Mouse (Mus musculus) ES-Bruce4 (cell line): ENCODE results near the gene Aqp7. TPM values are rescaled to one million over a fixed set of nuclear protein-coding genes. Genes with fewer than 3 reads are reported as not detected.

Experiments used
- H3K27ac ChIP-seq: 2 replicates; pipeline ENCODE4 v1.5.1; 2012; ENCODE audit warnings: low read length, inconsistent platforms; ENCODE audit not compliant: insufficient read depth
- H3K27me3 ChIP-seq: 2 replicates; pipeline ENCODE4 v1.6.1; 2012; ENCODE audit warnings: mild to moderate bottlenecking, low read length, inconsistent platforms; ENCODE audit not compliant: control insufficient read depth, poor library complexity, insufficient read depth, severe bottlenecking
- H3K36me3 ChIP-seq: 2 replicates; pipeline ENCODE4 v1.6.1; 2012; ENCODE audit warnings: inconsistent platforms, mild to moderate bottlenecking, low read length, moderate library complexity; ENCODE audit not compliant: control insufficient read depth, poor library complexity, insufficient read depth, severe bottlenecking
- H3K4me1 ChIP-seq: one replicate; pipeline ENCODE4 v1.8.1; 2011; ENCODE audit warnings: low read length; ENCODE audit not compliant: control insufficient read depth, insufficient read depth
- H3K4me3 ChIP-seq: 2 replicates; pipeline ENCODE4 v1.5.1; 2011; ENCODE audit warnings: low read depth, mild to moderate bottlenecking, low read length
- H3K9ac ChIP-seq: 2 replicates; pipeline ENCODE4 v1.6.1; 2012; ENCODE audit warnings: low read depth, mild to moderate bottlenecking, inconsistent platforms; ENCODE audit not compliant: poor library complexity, severe bottlenecking
- H3K9me3 ChIP-seq: replicated peaks from 2 replicates; pipeline ENCODE4 v1.6.1; 2012; ENCODE audit warnings: mild to moderate bottlenecking, low read length, inconsistent platforms; ENCODE audit not compliant: control insufficient read depth, poor library complexity, insufficient read depth, severe bottlenecking
- CTCF ChIP-seq: IDR thresholded peaks from one replicate; pipeline ENCODE4 v1.8.1; 2011; ENCODE audit warnings: low read depth, low read length
- EP300 ChIP-seq: IDR thresholded peaks from 2 replicates; pipeline ENCODE4 v1.6.1; 2011; ENCODE audit warnings: low read depth, low read length; ENCODE audit not compliant: insufficient read depth
- POLR2A ChIP-seq: IDR thresholded peaks from one replicate; pipeline ENCODE4 v1.8.1; 2011; ENCODE audit warnings: low read length; ENCODE audit not compliant: insufficient read depth
- polyA plus RNA-seq: library from polyadenylated mRNA; stranded (reverse); fragments of >200 nt; gene quantifications from 2 replicates; pipeline ENCODE4 v1.2.4, GENCODE M21; 2011; ENCODE audit warnings: low read depth; ENCODE audit not compliant: missing spikeins, insufficient read depth, insufficient read length

Gene Aqp7
- polyA plus RNA-seq: not detected in 2 replicates

- H3K9ac ChIP-seq: no peak within 1 kb of the TSS
Observed at GRCm38 (mm10) chr4:41047524-41048271, at the start of gene Aqp7. Gene Aqp7 (minus strand): TSS chr4:41048139.

GRCm38 (mm10) chr4:41097381-41097780 is 49.4 kb upstream of the Aqp7 start:
- H3K9me3 ChIP-seq: no peaks in the 10 kb centered on the region
- H3K27me3 ChIP-seq: no peaks in the 10 kb centered on the region
- no peak for TF ChIP-seq POLR2A
- TF ChIP-seq CTCF: no peak
- TF ChIP-seq EP300: no peak
- H3K4me3 ChIP-seq: peak overlapping the region; percentile 51
- no peaks in the 10 kb centered on the region for H3K36me3 ChIP-seq
- peaks cover 5% of the 10 kb centered on the region for H3K4me1 ChIP-seq
- no peak overlapping the region for H3K27ac ChIP-seq
- H3K9ac ChIP-seq: peak overlapping the region; percentile 25

More at GRCm38 (mm10) chr4:41047524-41048271, at the start of gene Aqp7:
- no peaks in the 10 kb centered on the region for H3K4me1 ChIP-seq
- no peaks in the 10 kb centered on the region for H3K9me3 ChIP-seq
- TF ChIP-seq CTCF: no peak
- TF ChIP-seq POLR2A: no peak
- no peak for TF ChIP-seq EP300
- H3K27ac ChIP-seq: no peak within 1 kb of the TSS; the same call in 1 of the 2 replicates
- no peaks in the 10 kb centered on the region for H3K27me3 ChIP-seq
- H3K36me3 ChIP-seq: no peaks in the 10 kb centered on the region
- H3K4me3 ChIP-seq: no peak within 1 kb of the TSS

DNA sequence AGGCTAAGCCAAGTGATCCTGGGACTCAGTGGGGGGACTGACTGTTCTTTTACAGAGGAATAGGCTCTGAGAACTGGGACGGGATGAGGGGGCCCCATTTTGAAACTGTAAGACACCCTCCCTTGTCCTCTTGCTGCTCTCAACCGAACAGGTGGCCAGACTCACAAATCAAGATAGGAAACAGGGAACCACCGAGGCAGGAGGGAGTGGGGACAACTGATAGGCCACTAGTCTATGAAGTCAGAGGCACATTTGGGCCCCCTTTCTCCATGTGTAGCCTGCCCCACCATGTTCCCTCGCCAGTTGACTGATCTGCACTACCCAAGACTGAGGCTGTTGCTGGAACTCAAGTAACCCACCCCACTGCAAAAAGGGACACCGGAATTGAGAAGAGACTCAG is 48.9 kb upstream of the Aqp7 start:
- Histone ChIP-seq H3K9me3 (no peaks in the 10 kb centered on the region), H3K36me3 (no peaks in the 10 kb centered on the region), H3K27me3 (no peaks in the 10 kb centered on the region), H3K27ac (no peak overlapping the region), H3K4me1 (peaks cover 3% of the 10 kb centered on the region), H3K9ac (peak overlapping the region; percentile 25; the same call in 1 of the 2 replicates), H3K4me3 (no peak overlapping the region)
- TF ChIP-seq POLR2A (no peak), EP300 (no peak), CTCF (no peak)

GRCm38 (mm10) chr4:41096169-41096568 is 48.2 kb upstream of the Aqp7 start:
- no peak overlapping the region for H3K9ac ChIP-seq
- H3K27me3 ChIP-seq: no peaks in the 10 kb centered on the region

DNA sequence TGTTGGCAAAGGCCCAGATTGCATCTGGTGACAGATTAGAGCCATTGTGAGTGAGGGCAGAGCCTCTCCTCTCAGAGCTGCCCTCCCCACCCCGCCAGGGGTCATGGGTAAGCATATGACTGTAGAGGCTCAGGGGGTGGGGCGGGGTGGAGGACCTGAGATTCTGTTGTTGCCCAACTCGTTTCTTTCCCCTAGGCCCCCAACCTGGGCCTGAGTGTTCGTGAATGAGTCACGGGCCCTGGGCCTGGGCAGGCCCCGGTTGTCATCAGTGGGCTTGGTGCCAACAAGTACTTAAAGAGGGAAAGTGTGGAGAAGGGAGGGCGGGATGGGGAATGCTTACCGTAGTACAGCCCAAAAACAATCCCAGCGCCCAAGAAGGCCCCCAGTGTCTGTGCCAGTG is 46.4 kb upstream of the Aqp7 start:
- H3K9ac ChIP-seq: no peak overlapping the region
- TF ChIP-seq POLR2A (no peak), CTCF (no peak), EP300 (no peak)
- H3K27me3 ChIP-seq: no peaks in the 10 kb centered on the region
- peaks cover 9% of the 10 kb centered on the region for H3K4me1 ChIP-seq
- no peaks in the 10 kb centered on the region for H3K36me3 ChIP-seq
- H3K4me3 ChIP-seq: no peak overlapping the region
- H3K9me3 ChIP-seq: no peaks in the 10 kb centered on the region
- no peak overlapping the region for H3K27ac ChIP-seq

More at GRCm38 (mm10) chr4:41096169-41096568, 48.2 kb upstream of the Aqp7 start:
- H3K36me3 ChIP-seq: no peaks in the 10 kb centered on the region
- H3K4me3 ChIP-seq: no peak overlapping the region
- peaks cover 6% of the 10 kb centered on the region for H3K4me1 ChIP-seq
- TF ChIP-seq EP300 (no peak), CTCF (no peak), POLR2A (no peak)
- no peaks in the 10 kb centered on the region for H3K9me3 ChIP-seq
- H3K27ac ChIP-seq: no peak overlapping the region

DNA sequence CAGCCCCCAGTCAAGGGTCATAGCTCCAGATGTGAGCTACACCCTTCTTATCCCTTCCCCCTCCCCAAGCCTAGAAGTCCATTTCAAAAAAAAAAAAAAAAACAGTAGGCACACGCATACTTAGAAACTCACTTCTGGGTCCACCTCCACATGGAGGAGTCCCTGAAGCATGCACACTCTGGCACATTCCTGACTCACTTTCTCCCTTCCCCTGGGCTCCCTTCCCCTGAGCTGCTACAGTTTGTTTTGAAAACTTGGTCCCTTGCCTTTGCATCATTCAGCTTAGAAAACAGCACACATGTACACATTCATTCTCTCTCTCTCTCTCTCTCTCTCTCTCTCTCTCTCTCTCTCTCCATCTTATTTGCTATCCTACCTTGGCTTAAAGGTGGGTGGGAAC is 45.0 kb upstream of the Aqp7 start:
- no peak overlapping the region for H3K9ac ChIP-seq
- H3K4me3 ChIP-seq: no peak overlapping the region
- TF ChIP-seq CTCF: no peak
- no peak for TF ChIP-seq POLR2A
- no peak for TF ChIP-seq EP300
- no peaks in the 10 kb centered on the region for H3K27me3 ChIP-seq
- H3K9me3 ChIP-seq: no peaks in the 10 kb centered on the region
- H3K36me3 ChIP-seq: no peaks in the 10 kb centered on the region
- no peak overlapping the region for H3K27ac ChIP-seq
- H3K4me1 ChIP-seq: peaks cover 10% of the 10 kb centered on the region
